Mouse (Mus musculus): ENCODE measurements around the gene Plekhg5.

Plekhg5 gene

GRCm38 (mm10) chr4:152146033-152146827 lies 73.9 kb downstream of the Plekhg5 start:
- DNase-seq (ENCODE audit: low read depth): no peak

GRCm38 (mm10) chr4:152150546-152150945 lies 78.2 kb downstream of the Plekhg5 start:
- no peak for DNase-seq (ENCODE audit: low read depth)

- DNase-seq (ENCODE audit: low read depth): no peak
Observed at GRCm38 (mm10) chr4:152151451-152151965, 79.2 kb downstream of the Plekhg5 start.

- no peak for DNase-seq (ENCODE audit: low read depth)
Observed at GRCm38 (mm10) chr4:152151966-152152544, 79.8 kb downstream of the Plekhg5 start, which contains the start of gene Espn. Gene Espn, minus strand, starts transcription at chr4:152152371.

- DNase-seq (ENCODE audit: low read depth): peak; percentile 77
Observed at GRCm38 (mm10) chr4:152153771-152154177, 81.5 kb downstream of the Plekhg5 start.

- no peak for DNase-seq (ENCODE audit: low read depth)
Observed at GRCm38 (mm10) chr4:152155019-152155418, 82.7 kb downstream of the Plekhg5 start.

- peak; percentile 65 for DNase-seq (ENCODE audit: low read depth)
Observed at GRCm38 (mm10) chr4:152157779-152158584, 85.7 kb downstream of the Plekhg5 start.

- no peak for DNase-seq (ENCODE audit: low read depth)
Observed at GRCm38 (mm10) chr4:152158585-152159284, 86.4 kb downstream of the Plekhg5 start, which contains the start of gene Hes2. Gene Hes2, plus strand, starts transcription at chr4:152158867.

- DNase-seq (ENCODE audit: low read depth): no peak
Observed at GRCm38 (mm10) chr4:152159285-152159678, 87.0 kb downstream of the Plekhg5 start.

- no peak for DNase-seq (ENCODE audit: low read depth)
Observed at GRCm38 (mm10) chr4:152160748-152161147, 88.5 kb downstream of the Plekhg5 start.

GRCm38 (mm10) chr4:152161601-152162000 lies 89.3 kb downstream of the Plekhg5 start:
- no peak for DNase-seq (ENCODE audit: low read depth)

GRCm38 (mm10) chr4:152162748-152163147 lies 90.5 kb downstream of the Plekhg5 start:
- DNase-seq (ENCODE audit: low read depth): no peak

Measured in c-Kit-positive CD71-positive TER-119-negative erythroid progenitor cells, embryonic 14.5 days (primary cell).